Mouse (Mus musculus) macrophage (primary cell): Measurements from ENCODE around the gene Gm10401. TPM values are rescaled to one million over a fixed set of nuclear protein-coding genes. Genes with fewer than 3 reads are reported as not detected.
"Not testable (repeated sequence)": the region's sequence is repeated elsewhere in the genome, so short reads cannot be mapped to it uniquely, and the experiment has no call there.

ENCODE experiments used
- H3K27ac ChIP-seq: fragments of 350-480 bp; formaldehyde crosslinking; 2 replicates; pipeline ENCODE4 v1.9.0; 2021
- H3K36me3 ChIP-seq: fragments of 350-480 bp; formaldehyde crosslinking; 2 replicates; pipeline ENCODE4 v1.9.0; 2021; ENCODE audit errors: inconsistent target
- H3K4me3 ChIP-seq: fragments of 350-480 bp; formaldehyde crosslinking; 2 replicates; pipeline ENCODE4 v1.9.0; 2021; ENCODE audit errors: inconsistent target
- H3K79me2 ChIP-seq: fragments of 350-480 bp; formaldehyde crosslinking; 2 replicates; pipeline ENCODE4 v1.9.0; 2021; ENCODE audit errors: inconsistent target
- WGBS: methylation state at CpG from one replicate; pipeline ENCODE4 v1.1.7; 2026; ENCODE audit warnings: inconsistent platforms; ENCODE audit not compliant: missing documents; 5-methylcytosine and 5-hydroxymethylcytosine counted together
- polyA plus RNA-seq: library from polyadenylated mRNA; stranded (reverse); fragments of 250-400 nt; gene quantifications from 3 replicates; pipeline ENCODE4 v1.2.4, GENCODE M21; 2018; ENCODE audit warnings: inconsistent platforms

Gene Gm10401
- polyA plus RNA-seq, 1 experiment from 2014 or later, result 1.4 TPM

GRCm38 (mm10) chr5:115100473-115100872 lies 2.4 kb upstream of the Gm10401 start:
- Histone ChIP-seq H3K27ac (no peak overlapping the region), H3K4me3 (no peak overlapping the region), H3K79me2 (no peaks in the 10 kb centered on the region), H3K36me3 (peaks cover 41% of the 10 kb centered on the region)
- 87% methylated on average over 6 of the region's 6 CpGs for WGBS

- Histone ChIP-seq H3K36me3 (peaks cover 46% of the 10 kb centered on the region), H3K4me3 (no peak overlapping the region), H3K27ac (no peak overlapping the region), H3K79me2 (no peaks in the 10 kb centered on the region)
- WGBS, result 87% methylated on average over 6 of the region's 9 CpGs
Measured at GRCm38 (mm10) chr5:115099991-115100390, 1.9 kb upstream of the Gm10401 start.

DNA sequence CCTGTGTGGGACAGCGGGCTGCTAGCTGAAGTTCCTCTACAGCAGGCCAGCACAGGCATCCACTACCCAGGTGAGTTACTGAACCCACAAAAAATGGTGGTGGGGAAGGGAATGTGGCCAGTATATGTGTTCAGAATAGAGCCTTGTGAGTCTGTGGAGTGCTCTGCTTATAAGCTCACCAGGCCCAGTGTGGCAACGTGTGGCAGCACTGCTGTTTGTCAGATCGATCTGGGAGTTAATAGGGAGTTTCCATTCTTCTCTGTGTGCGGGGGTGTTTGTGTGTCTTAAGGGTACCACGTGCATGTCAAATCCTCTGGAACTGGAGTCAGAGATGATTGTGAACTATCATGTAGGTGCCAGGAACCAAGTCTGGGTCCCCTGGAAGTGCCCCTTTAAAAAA lies 1.4 kb upstream of the Gm10401 start:
- WGBS, result 87% methylated on average over 5 of the region's 5 CpGs
- no peak overlapping the region for H3K4me3 ChIP-seq
- H3K36me3 ChIP-seq, result peaks cover 51% of the 10 kb centered on the region
- no peak overlapping the region for H3K27ac ChIP-seq
- no peaks in the 10 kb centered on the region for H3K79me2 ChIP-seq

GRCm38 (mm10) chr5:115091776-115092175 lies 6.3 kb downstream of the Gm10401 start:
- Histone ChIP-seq H3K36me3 (peaks cover 64% of the 10 kb centered on the region), H3K27ac (no peak overlapping the region), H3K4me3 (no peak overlapping the region), H3K79me2 (peaks cover 6% of the 10 kb centered on the region; the same call in 1 of the 2 replicates)
- WGBS, result 92% methylated on average over 6 of the region's 6 CpGs

DNA sequence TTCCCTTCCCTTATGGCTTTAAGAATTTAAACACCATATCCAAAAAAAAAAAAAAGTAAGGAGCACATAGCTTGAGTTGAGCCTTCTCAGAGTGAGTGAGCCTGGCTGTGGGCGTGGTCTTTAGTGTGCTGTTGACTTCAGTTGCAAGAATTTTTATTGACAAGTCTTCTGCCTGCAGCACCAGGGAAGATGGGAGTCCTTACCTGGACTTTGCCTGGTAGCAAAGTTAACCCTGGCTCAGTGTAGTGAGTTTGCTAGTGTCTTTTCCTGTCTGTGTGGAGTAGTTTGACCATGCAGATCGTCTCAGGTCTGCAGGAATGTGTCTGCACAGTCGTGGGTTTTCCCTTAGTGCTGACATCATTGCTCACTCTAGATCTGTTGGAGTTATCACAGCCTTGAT lies 7.1 kb downstream of the Gm10401 start:
- H3K4me3 ChIP-seq, result no peak overlapping the region
- H3K36me3 ChIP-seq, result peaks cover 63% of the 10 kb centered on the region
- H3K27ac ChIP-seq, result no peak overlapping the region
- 73% methylated on average over 3 of the region's 3 CpGs for WGBS
- peaks cover 6% of the 10 kb centered on the region; the same call in 1 of the 2 replicates for H3K79me2 ChIP-seq

DNA sequence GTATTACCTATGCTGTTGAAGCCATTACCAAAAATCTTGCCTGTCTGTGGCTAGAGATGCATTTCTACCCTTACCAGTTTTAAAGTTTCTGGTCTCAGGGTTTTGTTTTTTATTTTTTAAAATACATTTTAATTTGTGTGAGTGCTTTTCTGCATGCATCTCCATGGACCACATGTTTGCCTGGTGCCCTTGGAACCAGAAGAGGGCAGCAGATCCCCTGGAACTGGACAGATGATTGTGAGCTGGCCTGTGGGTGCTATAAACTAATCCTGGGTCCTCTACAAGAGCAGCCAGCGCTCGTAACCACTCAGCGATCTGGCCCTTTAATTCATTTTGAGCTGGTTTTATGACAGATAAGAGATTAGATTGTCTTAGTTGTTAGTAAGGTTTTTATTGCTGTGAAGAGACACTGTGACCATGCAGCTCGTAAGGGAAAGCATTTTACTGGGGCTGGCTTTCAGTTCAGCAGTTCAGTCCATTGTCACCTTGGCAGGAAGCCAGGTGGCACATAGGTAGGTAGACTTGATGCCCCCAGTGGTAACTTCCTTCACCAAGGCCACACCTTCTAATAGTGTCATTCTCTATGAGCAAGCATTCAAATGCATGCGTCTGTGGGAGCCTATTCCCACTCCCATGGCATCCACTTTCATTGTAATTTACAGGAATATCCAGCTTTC lies 8.4 kb downstream of the Gm10401 start:
- H3K79me2 ChIP-seq, result peaks cover 6% of the 10 kb centered on the region; the same call in 1 of the 2 replicates
- no peak overlapping the region for H3K27ac ChIP-seq
- WGBS, result 96% methylated on average over 5 of the region's 5 CpGs
- no peak overlapping the region for H3K4me3 ChIP-seq
- peaks cover 60% of the 10 kb centered on the region for H3K36me3 ChIP-seq

DNA sequence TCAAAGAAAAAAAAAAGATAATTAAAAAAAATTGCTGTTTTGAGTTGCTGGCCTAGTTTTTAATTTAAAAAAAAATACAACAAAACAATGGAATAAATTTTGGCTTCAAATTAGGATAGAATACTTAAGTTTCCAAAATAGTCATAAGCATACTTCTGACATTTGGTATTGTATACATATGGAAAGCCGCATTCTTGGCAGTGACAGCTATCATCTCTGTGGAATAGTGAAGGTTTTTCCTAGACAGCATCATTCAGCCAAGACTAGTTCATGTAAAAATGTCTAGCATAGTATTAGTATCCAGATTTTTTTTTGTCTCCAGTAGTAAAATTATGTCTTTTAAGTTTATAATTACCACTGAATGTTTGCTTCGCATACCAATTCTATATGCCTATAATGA lies 12.4 kb downstream of the Gm10401 start:
- Histone ChIP-seq H3K4me3 (no peak overlapping the region), H3K27ac (no peak overlapping the region), H3K36me3 (peaks cover 71% of the 10 kb centered on the region), H3K79me2 (peaks cover under 1% of the 10 kb centered on the region; the same call in 1 of the 2 replicates)
- 100% methylated on average over 2 of the region's 2 CpGs for WGBS

- Histone ChIP-seq H3K79me2 (peaks cover 23% of the 10 kb centered on the region; the same call in 1 of the 2 replicates), H3K36me3 (peaks cover 59% of the 10 kb centered on the region), H3K4me3 (no peak overlapping the region), H3K27ac (no peak overlapping the region)
- 73% methylated on average over 6 of the region's 6 CpGs for WGBS
Measured at GRCm38 (mm10) chr5:115083492-115083891, 14.6 kb downstream of the Gm10401 start.

GRCm38 (mm10) chr5:115081636-115082035 lies 16.5 kb downstream of the Gm10401 start:
- H3K4me3 ChIP-seq, result no peak overlapping the region
- 89% methylated on average over 5 of the region's 5 CpGs for WGBS
- H3K36me3 ChIP-seq, result peaks cover 45% of the 10 kb centered on the region
- peaks cover 41% of the 10 kb centered on the region; the same call in 1 of the 2 replicates for H3K79me2 ChIP-seq
- no peak overlapping the region for H3K27ac ChIP-seq

GRCm38 (mm10) chr5:115076144-115076901 lies 21.8 kb downstream of the Gm10401 start:
- Histone ChIP-seq H3K27ac (no peak overlapping the region), H3K36me3 (peaks cover 11% of the 10 kb centered on the region; the same call in 1 of the 2 replicates), H3K79me2 (peaks cover 79% of the 10 kb centered on the region), H3K4me3 (no peak overlapping the region)
- WGBS, result 71% methylated on average over 5 of the region's 5 CpGs

- Histone ChIP-seq H3K27ac (no peak overlapping the region), H3K4me3 (no peak overlapping the region), H3K36me3 (peaks cover 8% of the 10 kb centered on the region; the same call in 1 of the 2 replicates), H3K79me2 (peaks cover 84% of the 10 kb centered on the region)
- 90% methylated on average over 4 of the region's 4 CpGs for WGBS
Measured at GRCm38 (mm10) chr5:115074749-115075148, 23.3 kb downstream of the Gm10401 start.

DNA sequence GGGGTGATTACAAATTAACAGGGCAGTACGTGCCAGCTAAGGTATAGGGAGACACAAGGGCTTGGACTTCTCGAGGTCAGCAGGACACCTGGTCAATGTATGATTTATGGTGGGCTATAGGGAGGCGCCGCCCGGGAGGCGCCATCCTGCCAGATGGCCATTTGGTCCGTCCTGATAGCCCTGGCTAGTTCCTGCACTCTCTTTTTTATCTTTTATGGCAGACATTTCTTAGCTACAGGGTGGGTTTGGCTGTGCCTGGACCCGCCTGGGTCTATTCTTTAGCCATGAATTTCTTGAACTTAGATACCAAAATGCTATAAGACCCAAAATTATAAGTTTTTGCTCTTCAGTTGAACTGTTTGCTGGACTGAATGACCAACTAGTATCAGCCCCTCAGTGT lies 24.8 kb downstream of the Gm10401 start:
- H3K79me2 ChIP-seq, result peaks cover 84% of the 10 kb centered on the region
- H3K4me3 ChIP-seq, H3K36me3 ChIP-seq, H3K27ac ChIP-seq: not testable (repeated sequence)
- 92% methylated on average over 2 of the region's 8 CpGs for WGBS

DNA sequence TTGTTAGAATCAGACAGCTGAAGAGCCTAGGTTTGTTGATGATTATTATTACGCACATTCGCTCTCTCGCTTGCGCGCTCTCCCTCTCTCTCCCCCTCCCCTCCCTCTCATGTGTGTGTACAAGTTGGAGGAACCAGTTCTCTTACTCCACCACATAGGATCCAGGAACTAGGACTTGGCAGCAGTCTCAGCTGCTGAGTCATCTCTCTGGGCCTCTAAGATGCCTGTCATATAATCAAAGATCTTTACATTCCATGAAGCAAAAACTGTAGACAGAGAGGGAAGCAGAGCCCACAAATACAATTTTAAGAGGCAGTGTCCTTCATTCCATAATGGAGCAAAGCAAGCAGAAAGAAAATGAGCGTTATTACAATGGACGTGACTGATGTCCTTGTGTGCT lies 26.0 kb downstream of the Gm10401 start:
- Histone ChIP-seq H3K36me3 (peaks cover 5% of the 10 kb centered on the region; the same call in 1 of the 2 replicates), H3K4me3 (no peak overlapping the region), H3K27ac (no peak overlapping the region), H3K79me2 (peaks cover 84% of the 10 kb centered on the region)
- WGBS, result 22% methylated on average over 7 of the region's 7 CpGs

- H3K27ac ChIP-seq, result no peak overlapping the region
- peaks cover 5% of the 10 kb centered on the region; the same call in 1 of the 2 replicates for H3K36me3 ChIP-seq
- H3K4me3 ChIP-seq, result no peak overlapping the region
- 95% methylated on average over 3 of the region's 11 CpGs for WGBS
- H3K79me2 ChIP-seq, result peaks cover 87% of the 10 kb centered on the region
Measured at GRCm38 (mm10) chr5:115071096-115071901, 26.8 kb downstream of the Gm10401 start.
